Mouse (Mus musculus): ENCODE data around the gene Dbp. TPM values are rescaled to one million over a fixed set of nuclear protein-coding genes. Genes with fewer than 3 reads are reported as not detected.

The Dbp gene
- total and polyA plus RNA-seq, 3 experiments: 7.9 to 11.0 (median 10.4) TPM

DNA sequence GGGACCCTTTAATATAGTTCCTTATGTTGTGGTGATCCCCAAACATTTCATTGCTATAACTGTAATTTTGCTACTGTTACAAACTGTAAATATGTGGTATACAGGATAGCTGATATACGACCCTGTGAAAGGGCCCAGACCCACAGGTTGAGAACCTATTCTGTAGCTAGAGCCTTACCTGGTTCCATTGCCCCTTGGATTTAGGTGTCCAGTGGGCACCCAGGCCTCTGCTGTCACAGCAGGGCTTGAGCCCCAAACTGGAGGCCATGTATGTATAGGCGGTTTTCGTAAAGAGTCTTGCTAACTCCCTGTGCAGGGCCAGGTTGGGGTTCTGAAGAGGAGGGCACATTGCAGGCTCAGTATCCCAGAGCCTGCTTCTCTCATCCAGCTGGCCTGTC is 11.6 kb downstream of the Dbp start:
- H3K4me1 ChIP-seq (ENCODE audit: control insufficient read depth in 1 of 2, insufficient read depth in 2 of 2): peaks cover 7 to 41% of the 10 kb centered on the region in 2 experiments; a peak in 3 of 4 replicates
- in situ Hi-C loops (cut with MboI; ENCODE audit: low pct_ligation_motif_present, low pct_unique_long_range_greater_than_20kb, low sequenced_read_pairs): no loop called here
- peak overlapping the region; percentile 77 to 100 (median 92) for H3K4me3 ChIP-seq (replicated peaks in 1 of 3; ENCODE audit: low read depth in 2 of 3, low read length in 2 of 3, poor library complexity in 1 of 3)
- peak overlapping the region; percentile 89 for H3K4me2 ChIP-seq (ENCODE audit: insufficient read depth, low read depth, poor library complexity, severe bottlenecking)
- dilution Hi-C loops (cut with MboI; ENCODE audit: extremely low pct_ligation_motif_present, extremely low pct_unique_long_range_greater_than_20kb, low sequenced_read_pairs): no loop called here
- H3K27ac ChIP-seq (ENCODE audit: insufficient read depth, low read depth): peak overlapping the region; percentile 38; the same call in 1 of the 2 replicates
- peaks cover 46 to 64% of the 10 kb centered on the region in 2 experiments for H3K36me3 ChIP-seq (replicated peaks in 1 of 2; ENCODE audit: control insufficient read depth in 1 of 2, insufficient read depth in 1 of 2, low read length in 1 of 2)
- no peaks in the 10 kb centered on the region for H3K27me3 ChIP-seq (replicated peaks)
- peak overlapping the region; percentile 91 for H3K9ac ChIP-seq (ENCODE audit: insufficient read depth, low read depth)
- peaks cover 47% of the 10 kb centered on the region for H3K79me2 ChIP-seq (replicated peaks; ENCODE audit: control insufficient read depth, extremely low read depth, insufficient read depth, poor library complexity, severe bottlenecking)
- no peak for DNase-seq (ENCODE audit: extremely low read depth)
- TF ChIP-seq KAT2A (IDR thresholded peaks at IDR 0.05; ENCODE audit: insufficient replicate concordance, low read length): no peak
- H3K9me3 ChIP-seq (replicated peaks; ENCODE audit: low read length): no peaks in the 10 kb centered on the region

DNA sequence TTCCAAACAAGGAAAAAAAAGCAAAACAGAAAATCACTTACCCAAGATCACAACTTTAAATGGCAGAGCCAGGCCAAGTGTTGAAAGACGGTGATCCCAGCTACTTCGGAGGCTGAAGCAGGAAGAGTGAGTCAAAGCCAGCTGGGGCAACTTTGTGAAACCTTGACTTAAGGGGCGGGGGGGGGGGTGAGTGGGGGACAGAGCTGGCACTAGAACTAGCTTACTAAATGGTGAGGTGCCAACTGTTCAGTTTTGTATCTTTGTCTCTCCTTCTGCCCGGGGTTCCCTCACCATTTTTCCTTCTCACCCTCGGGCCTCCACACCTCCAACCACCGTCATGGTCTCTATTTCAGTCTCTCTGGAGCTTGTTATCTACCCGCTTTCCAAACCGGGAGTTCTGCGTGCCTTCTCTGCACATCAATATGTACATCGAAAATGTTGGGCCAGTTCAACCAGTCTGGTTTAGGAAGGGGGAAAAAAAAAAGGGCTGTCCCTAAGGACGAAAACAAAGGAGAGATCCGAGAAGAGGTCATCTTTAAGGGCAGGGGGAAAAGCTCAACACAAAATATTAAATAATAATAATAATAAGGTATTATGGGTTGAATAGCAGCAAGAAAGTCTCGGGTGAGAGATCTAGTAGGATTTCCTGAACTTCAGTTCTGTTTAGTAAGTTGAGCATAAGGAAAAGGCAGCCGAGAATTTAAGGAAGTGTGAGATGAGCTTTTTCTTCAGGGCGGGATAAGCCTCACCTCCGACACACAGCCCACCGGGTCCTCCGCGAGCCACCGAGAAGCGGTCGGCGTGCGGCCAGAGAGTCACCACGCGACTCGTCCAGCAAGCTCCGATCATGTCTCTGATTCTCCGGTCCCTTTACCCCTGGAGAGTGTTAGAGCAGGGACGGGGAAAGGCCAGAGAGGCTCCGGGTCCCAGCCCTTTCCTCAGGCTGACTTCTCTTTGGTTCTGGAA is 12.3 kb downstream of the Dbp start:
- no peaks in the 10 kb centered on the region for H3K9me3 ChIP-seq (replicated peaks; ENCODE audit: low read length)
- peak overlapping the region; percentile 91 for H3K9ac ChIP-seq (ENCODE audit: insufficient read depth, low read depth)
- no peak for TF ChIP-seq RAD21 (IDR thresholded peaks at IDR 0.05; ENCODE audit: low read depth, low read length)
- no peak for TF ChIP-seq POLR2AphosphoS2 (IDR thresholded peaks at IDR 0.05; ENCODE audit: low read depth, low read length)
- TF ChIP-seq HCFC1 (IDR thresholded peaks at IDR 0.05; ENCODE audit: low read depth, low read length): no peak
- TF ChIP-seq ZNF384 (IDR thresholded peaks at IDR 0.05; ENCODE audit: low read depth, low read length): no peak
- no peak; the same call in 1 of the 2 replicates for TF ChIP-seq CHD2 (IDR thresholded peaks at IDR 0.05; ENCODE audit: low read length)
- TF ChIP-seq TCF12 (IDR thresholded peaks at IDR 0.05; ENCODE audit: low read depth, low read length): no peak
- TF ChIP-seq NELFE (IDR thresholded peaks at IDR 0.05; ENCODE audit: low read depth, low read length): no peak
- no peak for TF ChIP-seq ELF1 (IDR thresholded peaks at IDR 0.05; ENCODE audit: low read depth, low read length)
- TF ChIP-seq MYC (IDR thresholded peaks at IDR 0.05; ENCODE audit: low read depth, low read length): no peak
- TF ChIP-seq RCOR1 (conservative IDR thresholded peaks at IDR 0.05; ENCODE audit: low read depth, low read length): no peak
- no peak for TF ChIP-seq GABPA (IDR thresholded peaks at IDR 0.05; ENCODE audit: insufficient replicate concordance, low read depth, low read length)
- no peak for TF ChIP-seq UBTF (IDR thresholded peaks at IDR 0.05; ENCODE audit: low read depth, low read length)
- TF ChIP-seq POLR2A (IDR thresholded peaks at IDR 0.05; ENCODE audit: low read depth, low read length): no peak
- TF ChIP-seq IRF4 (IDR thresholded peaks at IDR 0.05; ENCODE audit: low read depth, low read length): no peak
- no peak for TF ChIP-seq KAT2A (IDR thresholded peaks at IDR 0.05; ENCODE audit: insufficient replicate concordance, low read length)
- no peak for TF ChIP-seq JUN (IDR thresholded peaks at IDR 0.05; ENCODE audit: insufficient read depth, low read depth, low read length)
- peaks cover 46 to 64% of the 10 kb centered on the region in 2 experiments for H3K36me3 ChIP-seq (replicated peaks in 1 of 2; ENCODE audit: control insufficient read depth in 1 of 2, insufficient read depth in 1 of 2, low read length in 1 of 2)
- H3K4me3 ChIP-seq (replicated peaks in 1 of 3; ENCODE audit: low read depth in 2 of 3, low read length in 2 of 3, poor library complexity in 1 of 3): peak overlapping the region; percentile 77 to 100 (median 92)
- DNase-seq (ENCODE audit: extremely low read depth): no peak
- in situ Hi-C loops (cut with MboI; ENCODE audit: low pct_ligation_motif_present, low pct_unique_long_range_greater_than_20kb, low sequenced_read_pairs) (no loop called here), dilution Hi-C loops (cut with MboI; ENCODE audit: extremely low pct_ligation_motif_present, extremely low pct_unique_long_range_greater_than_20kb, low sequenced_read_pairs) (no loop called here)
- peak overlapping the region; percentile 89 for H3K4me2 ChIP-seq (ENCODE audit: insufficient read depth, low read depth, poor library complexity, severe bottlenecking)
- peaks cover 7 to 44% of the 10 kb centered on the region in 2 experiments; a peak in 3 of 4 replicates for H3K4me1 ChIP-seq (ENCODE audit: control insufficient read depth in 1 of 2, insufficient read depth in 2 of 2)
- no peaks in the 10 kb centered on the region for H3K27me3 ChIP-seq (replicated peaks)
- H3K27ac ChIP-seq (ENCODE audit: insufficient read depth, low read depth): peak overlapping the region; percentile 55
- peaks cover 47% of the 10 kb centered on the region for H3K79me2 ChIP-seq (replicated peaks; ENCODE audit: control insufficient read depth, extremely low read depth, insufficient read depth, poor library complexity, severe bottlenecking)
